Mouse (Mus musculus) small intestine, adult 2 months (tissue): ENCODE measurements around the gene Dclre1b. TPM values are rescaled to one million over a fixed set of nuclear protein-coding genes. Genes with fewer than 3 reads are reported as not detected.

Experiments used
- H3K27ac ChIP-seq: fragments of 200-500 bp; 2 replicates; pipeline ENCODE4 v1.5.1; 2012; ENCODE audit warnings: low read depth, low read length, control low read depth, inconsistent platforms; ENCODE audit not compliant: insufficient read depth
- H3K27me3 ChIP-seq: fragments of 200-500 bp; 2 replicates; pipeline ENCODE4 v1.6.1; 2012; ENCODE audit warnings: mild to moderate bottlenecking, moderate library complexity, low read length, inconsistent platforms; ENCODE audit not compliant: control insufficient read depth, insufficient read depth
- H3K36me3 ChIP-seq: fragments of 200-500 bp; 2 replicates; pipeline ENCODE4 v1.6.1; 2012; ENCODE audit warnings: mild to moderate bottlenecking, low read length, control low read depth, inconsistent platforms; ENCODE audit not compliant: control insufficient read depth, insufficient read depth
- H3K4me1 ChIP-seq: fragments of 200-500 bp; 2 replicates; pipeline ENCODE4 v1.6.1; 2012; ENCODE audit warnings: low read length, inconsistent platforms, mixed read lengths; ENCODE audit not compliant: control insufficient read depth, insufficient read depth, insufficient read length
- H3K4me3 ChIP-seq: fragments of 200-500 bp; 2 replicates; pipeline ENCODE4 v1.5.1; 2012; ENCODE audit warnings: low read depth, mild to moderate bottlenecking, control low read depth, inconsistent platforms, low read length, moderate library complexity
- CTCF ChIP-seq: fragments of 200-500 bp; IDR thresholded peaks from 2 replicates; pipeline ENCODE4 v1.5.1; 2012; ENCODE audit warnings: low read depth, mild to moderate bottlenecking, control low read depth, inconsistent platforms, low read length, moderate library complexity, mixed read lengths; ENCODE audit not compliant: insufficient replicate concordance, insufficient read length; ENCODE audit errors: extremely low read depth
- POLR2A ChIP-seq: fragments of 200-500 bp; IDR thresholded peaks from 2 replicates; pipeline ENCODE4 v1.6.1; 2012; ENCODE audit warnings: low read depth, mild to moderate bottlenecking, control low read depth, inconsistent platforms, low read length, moderate library complexity
- WGBS: fragments of 180-500 bp; shearing (Covaris S2); methylation state at CpG from one replicate; pipeline ENCODE4 v1.1.7; 2018; 5-methylcytosine and 5-hydroxymethylcytosine counted together
- polyA plus RNA-seq: library from polyadenylated mRNA; depleted of rRNA; stranded (reverse); fragments of >200 nt; gene quantifications from 2 replicates; pipeline ENCODE4 v1.2.3, GENCODE M21; 2012; rRNA removed

Dclre1b gene
- polyA plus RNA-seq, 1 experiment, result 5.3 TPM

DNA sequence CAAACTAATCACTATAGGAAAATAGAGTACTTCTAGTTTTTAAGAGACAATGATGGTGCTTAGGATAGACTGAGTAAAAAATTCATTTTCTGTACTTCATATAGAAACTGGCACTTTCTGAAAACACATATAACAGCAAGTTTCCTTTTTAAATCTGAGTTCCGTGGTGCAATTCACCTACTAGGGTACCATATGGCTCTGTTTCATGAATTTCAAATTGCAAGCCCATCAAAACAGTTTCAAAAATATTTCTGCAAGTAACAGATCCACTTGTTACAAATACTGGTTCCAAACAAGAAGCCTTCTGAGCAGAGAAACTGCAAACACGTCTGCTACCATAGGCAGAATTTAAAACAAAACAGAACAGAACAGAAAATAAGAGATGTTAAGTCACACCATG, 57.7 kb downstream of the Dclre1b start:
- H3K36me3 ChIP-seq, result peaks cover 69% of the 10 kb centered on the region
- H3K4me3 ChIP-seq, result no peak overlapping the region
- no peak overlapping the region for H3K27ac ChIP-seq
- WGBS, result 87% methylated on average over 2 of the region's 2 CpGs
- no peaks in the 10 kb centered on the region for H3K4me1 ChIP-seq
- TF ChIP-seq CTCF (no peak), POLR2A (no peak)
- H3K27me3 ChIP-seq, result no peaks in the 10 kb centered on the region

Other genes with a start within 250 kb of the Dclre1b start
- gene Syt6, start 234.2 kb downstream of the Dclre1b start, polyA plus RNA-seq, result 0.06 and 0.13 TPM in 2 replicates
- gene Atg4a-ps, start 163.4 kb downstream of the Dclre1b start, polyA plus RNA-seq, result not detected in 2 replicates
- gene Olfml3, start 71.4 kb downstream of the Dclre1b start, polyA plus RNA-seq, result 4.0 and 5.7 TPM in 2 replicates
- not detected in 2 replicates for gene Gm10964, start 70.1 kb downstream of the Dclre1b start, polyA plus RNA-seq
- gene Hipk1, start 17.9 kb downstream of the Dclre1b start, polyA plus RNA-seq, result 27.2 and 55.2 TPM in 2 replicates
- 3.8 and 9.4 TPM in 2 replicates for gene Ap4b1, start 76 bp upstream of the Dclre1b start, polyA plus RNA-seq
- gene Gm43064, start 129 bp upstream of the Dclre1b start, polyA plus RNA-seq, result not detected in 2 replicates
- gene Bcl2l15, start 23.2 kb upstream of the Dclre1b start, polyA plus RNA-seq, result 0.66 and 23.5 TPM in 2 replicates
- 1.5 and 6.3 TPM in 2 replicates for gene Ptpn22, start 50.4 kb upstream of the Dclre1b start, polyA plus RNA-seq
- gene Rsbn1, start 104.7 kb upstream of the Dclre1b start, polyA plus RNA-seq, result 1.2 and 2.7 TPM in 2 replicates
- 2.0 and 3.2 TPM in 2 replicates for gene Phtf1, start 158.7 kb upstream of the Dclre1b start, polyA plus RNA-seq